Mouse (Mus musculus): ENCODE measurements around the gene Ablim2. TPM values are rescaled to one million over a fixed set of nuclear protein-coding genes. Genes with fewer than 3 reads are reported as not detected.

The Ablim2 gene
- total RNA-seq, 2 experiments from 2014 or later = 4.0 to 8.9 TPM

DNA sequence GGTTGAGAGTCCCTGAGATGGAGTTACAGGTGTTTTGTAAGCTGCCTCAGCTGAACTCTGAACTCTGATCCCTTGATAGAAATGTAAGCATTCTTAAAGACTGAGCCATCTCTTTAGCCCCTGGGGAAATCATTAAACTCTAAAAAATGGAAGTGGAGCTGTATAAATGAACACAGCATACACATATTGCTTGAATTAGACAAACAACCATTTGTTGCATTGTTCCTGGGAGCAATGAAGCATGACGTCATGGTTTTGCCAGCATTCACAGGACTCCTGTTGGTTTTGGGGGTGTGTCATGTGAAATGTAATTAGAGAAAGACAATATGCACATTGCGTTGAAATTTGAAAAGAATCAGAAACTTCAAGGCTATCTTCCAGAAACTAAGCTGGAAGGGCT is 132.0 kb downstream of the Ablim2 start:
- DNase-seq = no peak

DNA sequence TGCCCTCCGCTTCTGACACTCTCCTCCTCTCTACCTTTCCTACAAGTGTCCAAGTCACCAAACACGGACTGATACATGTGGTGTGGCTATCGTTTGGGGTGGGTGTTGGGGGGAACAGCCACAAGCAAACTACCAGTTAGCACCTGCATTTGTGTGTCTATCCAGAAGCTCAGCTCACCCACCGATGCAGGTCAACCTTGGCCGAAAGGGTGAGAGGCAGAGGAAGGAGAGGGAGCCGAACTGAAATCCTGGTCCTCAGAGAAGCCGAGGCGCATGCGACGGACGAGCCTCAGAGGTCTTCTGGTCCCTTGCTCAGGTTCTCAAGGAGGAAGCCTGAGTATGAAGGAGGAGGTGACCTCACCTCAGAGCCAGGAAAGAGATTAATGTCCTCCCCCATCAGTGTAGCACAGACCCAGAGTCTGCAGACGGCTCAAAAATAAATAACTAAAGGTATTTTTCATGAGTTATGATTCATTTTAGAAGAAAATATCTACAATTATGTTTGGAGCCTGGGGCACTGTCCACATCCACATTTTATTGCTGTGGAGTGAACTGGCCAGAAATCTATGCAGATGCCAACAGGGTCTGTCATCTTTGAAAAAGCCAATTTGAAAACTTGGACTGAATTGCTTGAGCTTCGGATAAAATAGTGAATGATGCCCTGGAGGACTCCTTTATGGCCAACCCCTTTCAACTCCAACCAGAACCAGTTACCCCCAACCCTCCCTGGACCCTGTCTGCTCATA is 133.5 kb downstream of the Ablim2 start:
- DNase-seq = no peak

DNA sequence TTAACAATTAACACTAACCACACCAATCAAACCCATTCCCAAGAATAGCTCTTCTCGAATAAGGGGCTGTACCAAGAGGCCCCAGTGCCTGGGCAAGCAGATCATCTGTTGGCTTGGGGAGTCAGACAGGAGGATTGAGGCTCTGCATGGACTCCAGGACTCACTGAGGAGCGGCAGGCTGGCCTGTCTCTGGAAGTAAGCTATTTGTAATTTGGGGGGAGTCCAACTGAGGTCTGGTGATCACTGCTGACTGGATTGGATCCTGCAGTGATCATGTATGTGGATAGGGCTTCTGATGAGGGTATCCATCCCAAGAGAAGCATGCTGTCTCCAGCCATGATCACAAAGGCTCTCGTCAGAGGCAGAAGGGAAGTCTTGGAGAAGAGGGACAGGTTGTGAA is 134.7 kb downstream of the Ablim2 start:
- DNase-seq = no peak

DNA sequence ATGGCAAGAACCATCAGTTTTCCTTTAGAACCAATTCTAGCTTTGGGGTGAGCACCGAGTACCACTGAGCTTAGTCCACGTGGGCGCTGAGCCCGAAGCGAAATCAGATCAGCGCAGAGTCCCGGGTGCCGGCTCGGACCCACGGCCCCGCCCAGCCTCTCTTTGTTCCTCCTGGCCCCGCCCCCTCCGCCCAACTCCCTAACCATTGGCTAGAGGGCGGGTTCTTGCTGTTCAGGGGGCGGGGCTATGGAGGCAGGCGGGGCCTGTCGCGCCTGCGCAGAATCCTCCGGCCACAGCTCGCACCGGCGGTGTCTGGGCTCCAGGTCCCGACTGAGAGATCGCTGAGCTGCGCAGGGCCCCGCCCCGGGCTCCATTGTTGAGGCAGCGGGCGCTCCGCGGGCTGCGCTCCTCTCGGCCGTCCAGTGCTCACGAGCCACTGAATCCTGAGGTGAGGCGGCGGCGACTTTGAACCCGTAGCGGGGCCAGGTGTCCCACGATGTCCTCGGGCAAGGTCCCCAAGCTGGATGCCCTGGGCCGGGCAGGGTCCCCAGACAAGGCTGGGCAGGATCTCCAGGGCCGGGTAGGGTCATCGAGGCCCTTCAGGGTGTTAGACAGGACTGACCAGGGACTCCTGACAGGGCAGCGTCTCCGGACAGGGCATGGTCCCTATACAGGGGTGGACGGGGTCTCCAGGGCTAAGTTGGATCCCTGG is 135.6 kb downstream of the Ablim2 start, which contains the start of gene Afap1:
TSS of gene Afap1 (plus strand) at position 227 of the 712 bp plus-strand sequence.
- peak; percentile 100 for DNase-seq

DNA sequence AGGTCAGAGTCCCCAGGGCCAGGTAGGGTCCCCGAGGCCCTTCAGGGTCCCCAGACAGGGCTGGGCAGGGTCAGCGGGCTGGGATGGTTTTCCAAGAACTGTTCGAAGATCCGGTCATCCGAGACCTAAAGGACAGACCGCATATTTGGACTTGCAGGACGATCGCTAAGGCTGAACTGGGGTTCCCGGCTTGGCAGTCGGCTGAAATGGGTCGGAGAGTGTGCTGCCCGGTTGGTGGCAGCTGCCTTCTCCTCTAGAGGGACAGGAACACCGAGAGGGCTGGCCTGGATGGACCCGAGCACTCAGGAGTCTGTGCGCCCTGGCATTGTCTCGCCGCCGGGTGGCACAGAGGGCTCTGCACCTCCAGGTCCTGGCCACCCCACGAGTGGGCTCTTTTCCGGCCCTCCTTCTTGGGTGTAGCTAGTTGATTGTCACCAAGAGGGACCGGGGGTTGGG is 136.2 kb downstream of the Ablim2 start:
- DNase-seq = peak; percentile 78

DNA sequence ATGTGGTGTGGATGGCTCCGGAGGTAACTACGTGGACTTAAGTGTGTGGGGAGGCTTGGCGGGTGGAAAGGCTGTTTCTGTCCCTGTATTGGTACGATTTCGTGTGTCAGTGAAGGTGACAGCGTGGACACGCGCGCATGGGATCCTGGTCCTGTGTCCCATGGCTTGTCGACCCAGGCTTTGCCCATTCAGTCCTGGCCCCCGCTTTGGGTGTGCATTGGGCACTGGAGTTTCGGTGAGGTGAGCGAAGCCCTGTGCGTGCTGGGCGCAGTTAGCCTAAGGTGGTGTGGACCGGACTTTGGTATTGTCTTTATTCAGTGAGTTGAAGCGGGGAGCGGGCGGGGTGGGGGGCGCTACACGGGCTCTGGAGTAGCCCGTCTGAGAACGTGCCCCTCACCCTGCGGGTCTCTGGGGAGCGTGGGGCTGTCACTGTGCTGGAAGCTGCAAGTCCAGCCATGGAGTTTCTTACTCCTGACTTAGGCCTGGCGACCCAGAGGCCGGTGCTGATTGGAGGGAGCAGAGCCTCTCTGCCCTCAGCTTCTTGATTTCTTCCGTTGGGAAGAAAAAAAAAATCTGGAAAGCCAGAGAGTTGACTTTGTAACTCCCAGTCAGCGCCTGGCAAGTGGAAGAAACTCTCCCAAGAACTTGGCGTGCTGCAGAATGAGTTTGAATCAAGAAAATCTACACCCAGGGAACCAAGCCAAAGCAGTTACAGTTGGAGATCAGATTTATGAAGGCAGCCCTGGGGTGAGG is 136.8 kb downstream of the Ablim2 start:
- peak; percentile 62 for DNase-seq

DNA sequence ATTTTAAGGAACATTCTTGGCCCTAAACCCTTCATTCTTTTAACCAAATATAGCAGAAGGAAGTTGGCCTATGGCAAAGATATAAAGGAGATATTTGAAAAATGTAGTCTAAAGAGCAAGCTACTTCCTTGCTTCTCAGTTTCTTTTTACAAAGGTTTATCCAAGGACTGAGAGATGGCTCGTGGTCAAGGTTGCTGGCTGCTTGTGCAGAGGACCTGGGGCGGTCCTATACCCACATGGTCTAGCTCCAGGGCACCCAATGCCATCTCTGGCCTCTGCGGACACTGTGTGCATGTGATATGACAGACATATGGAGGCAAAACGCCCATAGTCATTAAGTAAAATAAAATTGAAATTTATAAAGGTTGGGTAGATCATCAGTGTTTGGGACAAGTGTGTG is 138.2 kb downstream of the Ablim2 start:
- no peak for DNase-seq

DNA sequence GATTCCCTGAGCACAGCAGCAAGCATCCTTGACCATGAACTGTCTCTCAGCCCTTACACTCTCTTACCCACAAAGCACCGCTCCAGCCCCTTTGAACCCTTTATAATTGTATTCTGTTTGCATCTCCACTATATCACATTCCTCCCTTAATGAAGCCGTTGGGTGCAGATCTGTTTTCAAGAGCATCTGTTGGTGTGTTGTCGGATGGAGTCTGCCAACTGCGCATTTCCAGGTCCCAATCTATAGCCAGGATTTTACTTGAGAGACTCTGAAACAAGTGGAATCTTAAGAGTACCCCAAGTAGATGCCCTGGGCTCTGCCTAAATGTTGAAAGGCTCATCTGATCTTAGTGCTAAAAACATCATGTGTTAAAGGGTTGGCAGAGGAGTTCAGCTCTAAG is 138.9 kb downstream of the Ablim2 start:
- DNase-seq = no peak

DNA sequence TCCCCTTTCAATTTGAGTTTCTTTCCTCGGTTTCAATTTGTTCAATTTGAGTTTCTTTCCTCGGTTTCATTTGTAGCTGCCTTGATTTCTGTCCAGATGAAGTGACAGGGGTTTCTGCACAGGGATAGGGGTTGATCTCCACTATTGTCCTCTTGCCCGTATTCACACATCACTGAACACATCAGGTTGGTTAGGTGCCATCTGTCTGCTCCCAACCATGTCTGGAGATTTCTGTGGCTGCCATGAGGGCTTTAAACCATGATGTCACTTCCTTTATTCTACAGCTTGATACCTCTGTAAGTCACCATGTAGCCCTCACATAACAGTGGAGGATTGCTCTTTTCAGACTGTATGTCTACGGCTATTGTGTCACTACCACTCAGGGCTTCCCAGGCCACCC is 139.5 kb downstream of the Ablim2 start:
- DNase-seq = no peak

DNA sequence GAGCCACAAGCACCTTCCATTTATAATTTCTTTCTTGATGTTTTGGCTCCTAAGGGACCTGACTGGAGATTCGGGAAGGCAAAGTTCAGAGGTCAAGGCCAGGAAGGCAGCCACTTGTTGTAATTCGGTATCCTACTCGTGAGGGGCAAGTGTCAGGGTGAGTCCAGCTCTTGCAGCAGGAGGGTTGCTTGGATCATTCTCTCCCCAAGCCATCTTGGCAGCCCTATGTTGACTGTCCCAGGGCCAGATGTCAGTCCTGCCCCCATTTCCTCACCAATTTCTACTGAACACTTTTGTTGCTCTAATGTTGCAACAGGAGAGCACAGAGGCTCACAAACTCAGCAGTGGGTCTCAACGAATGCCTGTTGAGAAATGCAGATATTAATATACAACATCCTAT is 140.4 kb downstream of the Ablim2 start:
- peak; percentile 38 for DNase-seq

DNA sequence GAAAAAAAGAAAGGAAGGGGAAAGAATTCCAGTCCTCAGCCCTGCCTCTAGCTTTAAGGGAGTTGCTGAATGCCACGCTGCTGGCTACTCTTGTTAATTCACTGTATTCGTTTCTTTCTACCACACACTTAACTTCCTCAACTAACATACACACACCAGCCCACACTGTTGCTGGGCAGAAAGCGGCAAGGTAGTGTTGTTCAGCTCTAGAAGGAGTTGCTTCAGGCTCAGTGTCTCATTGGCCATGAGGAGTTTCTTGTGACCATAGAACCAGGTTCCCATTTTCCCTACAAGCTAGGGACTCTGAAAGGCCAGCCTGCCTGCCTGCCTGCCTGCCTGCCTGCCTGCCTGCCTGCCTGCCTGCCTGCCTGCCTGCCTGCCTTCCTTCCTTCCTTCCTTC is 141.3 kb downstream of the Ablim2 start:
- no peak for DNase-seq

DNA sequence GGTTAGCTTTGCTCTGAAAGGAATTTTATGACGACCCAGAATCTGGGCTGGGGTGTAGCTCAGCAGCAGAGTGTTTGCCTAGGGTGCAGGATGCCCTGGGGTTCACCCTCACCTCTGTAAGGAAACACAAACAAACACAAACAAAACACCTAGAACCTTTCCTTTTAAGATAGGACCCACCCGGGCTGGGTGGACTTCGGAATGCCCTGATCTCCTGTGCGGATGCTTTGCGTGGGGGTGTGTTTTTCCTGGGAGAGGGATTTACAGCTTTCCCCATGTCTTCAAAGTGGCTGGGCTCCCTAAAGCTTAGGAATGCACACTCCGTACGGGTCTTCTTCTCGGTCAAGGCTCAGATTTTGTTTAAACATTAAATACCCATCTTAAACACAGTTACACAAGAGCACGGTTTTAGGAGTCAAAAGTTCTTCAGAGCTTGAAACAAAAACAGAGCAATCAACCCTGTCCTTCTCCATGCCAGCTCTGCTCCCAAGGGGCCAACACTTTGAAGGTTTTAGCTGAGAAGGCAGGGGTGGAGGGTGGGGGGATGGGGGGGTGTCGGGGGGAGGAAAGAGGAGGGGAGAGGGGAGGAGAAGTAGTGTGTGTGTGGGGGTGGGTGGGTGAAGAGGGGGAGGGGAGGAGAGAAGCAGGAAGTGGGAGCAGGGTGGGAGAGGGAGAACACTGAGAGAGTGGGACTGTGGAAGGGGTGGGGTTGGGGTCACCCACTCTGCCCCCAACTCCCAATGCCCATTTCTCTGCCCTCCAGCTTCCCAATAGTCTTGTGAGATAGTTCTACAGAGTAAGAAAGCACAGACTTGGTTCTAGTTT is 142.9 kb downstream of the Ablim2 start:
- no peak for DNase-seq

DNA sequence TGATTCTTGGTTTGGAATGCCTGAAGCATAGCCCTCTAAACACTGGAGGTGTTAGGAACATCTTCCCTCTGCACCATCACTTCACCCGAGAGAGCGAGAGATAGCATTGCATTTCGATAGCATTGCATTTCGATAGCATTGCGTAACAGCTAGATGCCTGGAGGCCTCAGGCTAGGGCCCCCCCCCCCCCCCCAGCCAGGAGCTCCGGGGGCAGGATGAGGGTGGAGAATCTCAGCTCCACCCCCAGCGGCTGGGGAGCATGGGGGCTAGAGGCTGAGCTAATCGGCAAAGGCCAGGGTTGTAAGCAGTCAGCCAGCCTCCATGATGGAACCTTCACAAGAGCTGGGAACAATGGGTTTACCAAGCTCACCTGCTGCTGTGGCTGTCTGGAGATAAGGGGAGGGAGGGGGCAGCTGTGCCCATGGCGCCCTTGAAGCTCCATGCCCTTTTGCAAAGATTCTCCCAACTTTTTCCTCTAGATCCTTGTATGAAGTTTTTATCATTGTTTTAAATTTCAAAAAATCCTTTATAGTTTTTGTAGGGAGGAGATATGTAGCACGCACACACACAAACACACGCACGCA is 143.6 kb downstream of the Ablim2 start:
- DNase-seq = no peak

DNA sequence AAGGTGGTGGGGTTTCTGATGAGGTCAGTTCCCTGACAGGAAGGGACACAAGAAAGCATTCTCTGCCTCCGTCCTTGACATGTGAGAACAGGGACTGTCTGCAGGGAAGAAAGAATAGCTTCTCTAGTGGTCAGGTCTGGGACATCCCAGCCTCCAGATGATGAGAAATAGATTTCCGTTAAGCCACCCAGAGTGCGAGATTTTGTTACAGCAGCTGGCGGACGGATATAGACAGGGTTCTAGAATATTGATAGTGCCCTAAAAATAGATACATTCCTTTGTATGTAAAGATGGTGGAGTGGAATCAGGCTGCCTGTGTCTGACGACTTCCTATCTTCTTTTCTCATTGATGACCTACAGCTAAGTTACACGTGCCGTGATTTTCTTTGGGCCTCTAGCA is 145.8 kb downstream of the Ablim2 start:
- no peak for DNase-seq

DNA sequence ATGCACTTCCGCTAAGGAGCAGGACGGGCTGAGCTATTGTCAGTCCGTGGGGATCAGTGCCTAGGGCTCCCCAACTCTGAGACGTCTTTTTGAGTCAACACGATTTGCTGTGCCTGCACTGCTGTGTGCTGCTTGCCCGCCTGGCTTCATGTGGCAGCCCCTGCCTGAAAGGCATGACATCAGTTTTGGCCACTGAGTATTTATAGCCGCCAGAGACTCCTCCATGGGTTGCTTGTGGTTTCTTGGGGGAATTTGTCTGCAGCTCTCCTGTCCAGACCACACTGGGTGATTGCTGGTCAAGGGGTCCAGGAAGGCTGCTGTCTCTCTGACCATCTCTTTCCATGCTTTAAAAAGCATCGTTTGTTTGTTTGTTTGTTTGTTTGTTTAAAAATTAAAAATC is 147.6 kb downstream of the Ablim2 start:
- DNase-seq = no peak

DNA sequence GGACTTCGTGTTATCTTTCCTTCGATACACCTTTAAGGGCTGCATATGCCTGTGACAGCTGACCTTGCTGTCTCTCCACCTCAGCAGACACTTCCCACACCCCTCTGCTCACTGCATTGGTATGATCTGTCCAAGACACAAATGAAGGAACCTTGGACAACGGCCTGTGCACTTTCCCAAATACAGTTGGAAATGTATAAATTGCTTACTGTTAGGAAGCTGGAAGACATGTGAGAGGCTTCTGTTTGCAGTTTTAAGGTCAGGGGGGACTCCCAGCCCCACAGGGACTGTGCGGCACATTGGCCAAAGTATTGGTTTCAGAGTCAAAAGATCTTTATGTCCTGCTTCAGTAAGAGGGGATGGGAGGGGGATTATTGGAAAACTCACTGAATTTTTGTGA is 149.4 kb downstream of the Ablim2 start:
- no peak for DNase-seq

DNA sequence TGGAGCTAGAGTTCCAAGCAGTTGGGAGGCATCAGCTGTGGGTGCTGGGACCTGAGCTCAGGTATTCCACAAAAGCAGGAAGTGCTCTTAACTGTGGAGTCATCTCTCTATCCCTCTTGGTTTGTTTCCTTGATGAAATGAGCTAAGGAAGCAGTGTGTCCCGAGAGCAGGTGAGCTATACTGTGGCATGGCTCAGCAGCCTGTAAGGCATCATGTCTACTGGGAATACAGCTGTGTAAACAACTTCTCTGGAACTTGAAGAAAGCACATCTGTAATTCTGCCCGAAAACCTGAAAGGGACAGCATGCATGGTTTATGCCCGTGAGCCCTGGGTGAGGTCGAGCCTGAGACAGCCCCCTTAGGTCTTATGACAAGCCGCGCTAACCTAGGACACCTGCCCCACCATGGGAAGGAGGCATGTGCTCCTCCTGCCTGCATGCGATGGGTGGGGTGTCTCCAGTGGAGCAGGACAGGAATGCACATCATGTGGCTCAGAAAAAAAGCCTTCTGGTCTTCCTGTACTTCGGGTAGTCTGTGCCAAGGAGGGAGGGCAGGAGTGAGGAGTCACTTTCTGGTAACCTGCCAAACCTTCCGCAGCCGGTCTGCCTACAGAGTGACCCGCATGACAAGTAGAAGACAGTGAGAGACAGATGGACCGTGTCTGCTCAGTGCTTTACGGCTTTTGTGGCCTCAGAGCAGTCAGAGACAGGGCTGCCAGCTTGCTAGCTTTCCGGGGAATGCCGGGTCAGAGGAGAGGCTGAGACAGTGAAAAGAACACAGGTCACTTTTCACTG is 150.2 kb downstream of the Ablim2 start:
- peak; percentile 84 for DNase-seq

DNA sequence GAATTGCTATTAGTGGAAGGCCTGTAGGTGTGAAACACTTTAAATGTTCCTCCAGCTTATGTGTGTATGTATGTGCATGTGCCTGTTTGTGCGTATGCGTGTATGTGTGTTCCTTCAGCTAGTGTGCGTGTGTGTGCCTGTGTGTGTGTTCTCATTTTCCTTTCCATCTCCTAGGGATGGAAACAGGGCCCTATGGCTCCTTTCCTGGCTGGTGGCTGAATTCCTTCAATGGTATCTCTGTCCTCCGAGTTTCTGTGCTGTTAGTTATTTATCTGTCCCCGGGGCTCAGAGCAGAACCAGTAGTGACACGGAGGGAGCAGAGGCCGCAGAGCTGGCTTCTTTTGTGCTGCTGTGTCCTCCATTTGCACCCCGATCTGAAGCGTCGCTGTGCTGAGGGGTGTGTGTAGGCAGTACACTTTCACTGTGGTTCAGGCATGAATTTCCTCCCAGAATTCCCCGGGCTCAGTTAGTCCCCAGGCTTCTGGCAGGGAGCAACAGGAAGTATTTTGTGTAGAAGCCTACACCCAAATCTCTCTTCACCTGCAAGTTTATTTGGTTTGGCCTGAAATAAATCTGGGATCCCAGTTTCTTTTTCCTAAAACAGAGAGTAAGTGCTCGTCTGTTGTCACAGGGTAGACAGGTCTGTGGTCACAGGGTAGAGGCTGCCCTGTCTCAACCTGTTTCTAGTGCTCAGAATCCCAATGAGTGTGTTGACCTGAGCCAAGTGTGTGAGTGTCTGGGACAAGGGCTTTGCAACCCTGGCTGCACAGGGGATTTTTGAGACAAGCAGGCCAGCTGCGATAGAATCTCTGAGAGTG is 151.2 kb downstream of the Ablim2 start:
- DNase-seq = no peak

DNA sequence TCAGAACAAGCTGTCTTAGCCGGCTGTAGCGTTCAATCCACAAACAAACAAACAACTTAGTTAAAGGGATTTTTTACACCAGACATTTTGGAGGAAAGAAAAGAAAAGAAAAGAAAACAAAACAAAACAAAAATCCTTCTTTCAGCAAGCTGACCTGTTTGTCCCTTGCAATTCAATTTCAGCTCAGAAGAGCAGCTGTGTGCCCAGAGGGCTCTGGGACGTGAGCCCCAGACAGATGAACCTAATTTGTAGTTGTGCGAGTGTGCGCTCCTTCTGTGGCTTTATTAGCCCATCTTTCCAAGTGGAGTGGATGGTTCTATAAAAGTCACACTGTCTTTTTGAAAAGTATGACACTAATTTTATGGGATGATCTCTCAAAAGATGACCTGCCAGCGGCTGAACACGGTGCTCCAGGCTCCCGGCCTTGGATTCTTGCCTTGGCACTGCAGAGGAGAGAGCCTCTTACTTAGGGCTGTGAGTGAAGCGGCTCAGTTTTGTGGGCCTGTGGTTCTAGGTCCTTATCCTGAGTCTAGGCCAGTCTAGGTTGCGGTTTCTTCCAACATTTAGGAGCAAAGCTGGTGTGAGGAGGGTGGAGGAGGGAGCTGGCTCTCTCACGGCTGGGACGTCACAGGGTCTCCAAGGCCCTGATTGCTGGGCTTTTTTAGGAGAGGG is 158.1 kb downstream of the Ablim2 start:
- DNase-seq = no peak

Measured in adrenal gland, postnatal 10 days (tissue).